Mouse (Mus musculus) limb, embryonic 13.5 days (tissue): Measurements from ENCODE around the gene Syngr1. TPM values are rescaled to one million over a fixed set of nuclear protein-coding genes. Genes with fewer than 3 reads are reported as not detected.

Source experiments
- ATAC-seq: fragments of 200-750 bp; cut with Nextera tagmentation; 2 replicates; pipeline ENCODE4 v1.8.0; 2017; ENCODE audit warnings: low read depth, moderate number of reproducible peaks, moderate TSS enrichment; ENCODE audit not compliant: low FRiP score
- H3K27ac ChIP-seq: fragments of 300-500 bp; sonication (generic); 2 replicates; pipeline ENCODE4 v1.5.1; 2015; ENCODE audit warnings: inconsistent platforms, mild to moderate bottlenecking, moderate library complexity
- H3K27me3 ChIP-seq: fragments of 300-500 bp; sonication (generic); 2 replicates; pipeline ENCODE4 v1.6.1; 2015; ENCODE audit warnings: mild to moderate bottlenecking, inconsistent platforms
- H3K36me3 ChIP-seq: fragments of 300-500 bp; sonication (generic); 2 replicates; pipeline ENCODE4 v1.6.1; 2015; ENCODE audit warnings: inconsistent platforms, mild to moderate bottlenecking, moderate library complexity
- H3K4me1 ChIP-seq: fragments of 300-500 bp; sonication (generic); 2 replicates; pipeline ENCODE4 v1.6.1; 2015; ENCODE audit warnings: inconsistent platforms
- H3K4me2 ChIP-seq: fragments of 300-500 bp; sonication (generic); replicated peaks from 2 replicates; pipeline ENCODE4 v1.6.1; 2015; ENCODE audit warnings: inconsistent platforms, mild to moderate bottlenecking, moderate library complexity
- H3K4me3 ChIP-seq: fragments of 300-500 bp; sonication (generic); 2 replicates; pipeline ENCODE4 v1.5.1; 2015; ENCODE audit warnings: moderate library complexity, mild to moderate bottlenecking, inconsistent platforms
- H3K9ac ChIP-seq: fragments of 300-500 bp; sonication (generic); 2 replicates; pipeline ENCODE4 v1.6.1; 2015; ENCODE audit warnings: mild to moderate bottlenecking, inconsistent platforms
- H3K9me3 ChIP-seq: fragments of 300-500 bp; sonication (generic); 2 replicates; pipeline ENCODE4 v1.6.1; 2016; ENCODE audit warnings: inconsistent platforms
- WGBS: fragments of 180-500 bp; shearing (Covaris S2); methylation state at CpG from one replicate; pipeline ENCODE4 v1.1.7; 2015; 5-methylcytosine and 5-hydroxymethylcytosine counted together
- polyA plus RNA-seq: library from polyadenylated mRNA; unstranded; fragments of >200 nt; fragmentation: Nextera tagmentation; extraction: Ambion mirVana; gene quantifications from 2 replicates; pipeline ENCODE4 v1.2.1, GENCODE M21; 2015

The Syngr1 gene
- polyA plus RNA-seq, 1 experiment from 2014 or later = 5.6 TPM

DNA sequence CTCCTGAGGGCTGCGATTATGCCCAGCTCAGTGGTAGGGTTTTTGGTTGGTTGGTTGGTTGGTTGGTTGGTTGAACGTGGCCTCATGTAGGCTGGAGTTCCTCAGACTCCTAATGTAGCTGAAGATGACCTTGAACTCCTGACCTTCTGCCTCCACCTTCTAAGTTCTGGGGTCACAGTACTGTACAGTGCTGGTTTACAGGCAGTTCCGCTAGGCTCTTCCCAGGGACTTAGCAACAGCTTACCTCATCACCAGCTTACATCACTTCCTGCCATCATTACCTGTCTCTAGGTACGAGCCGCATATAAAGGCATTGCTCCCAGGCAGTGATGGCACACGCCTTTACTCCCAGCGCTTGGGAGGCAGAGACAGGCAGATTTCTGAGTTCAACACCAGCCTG lies 33.0 kb upstream of the Syngr1 start:
- no peak for ATAC-seq
- Histone ChIP-seq H3K9me3 (no peaks in the 10 kb centered on the region), H3K36me3 (no peaks in the 10 kb centered on the region), H3K9ac (no peak overlapping the region), H3K4me2 (no peak overlapping the region), H3K27ac (no peak overlapping the region), H3K4me3 (no peak overlapping the region), H3K4me1 (peaks cover 15% of the 10 kb centered on the region), H3K27me3 (no peaks in the 10 kb centered on the region)
- WGBS = 86% methylated on average over 7 of the region's 7 CpGs

DNA sequence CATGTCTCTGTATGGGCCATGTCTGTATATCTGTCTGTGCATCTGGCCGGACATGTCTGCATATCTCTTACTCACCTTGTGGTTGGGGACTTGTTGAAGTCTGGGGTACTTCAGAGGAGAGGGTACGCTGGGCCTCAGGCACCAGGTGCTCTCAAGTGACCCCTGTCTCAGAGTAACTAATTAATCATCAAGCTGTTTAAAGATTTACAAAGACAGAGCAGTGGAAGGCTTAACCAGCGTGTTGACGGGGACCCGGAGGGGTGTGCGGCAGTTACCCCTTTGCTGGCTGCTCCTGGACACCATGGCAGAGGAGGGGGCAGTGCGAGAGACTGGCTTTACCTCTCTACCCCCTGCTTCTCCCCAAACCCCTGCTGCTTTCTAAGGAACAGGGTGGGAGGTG lies 31.5 kb upstream of the Syngr1 start:
- WGBS = 58% methylated on average over 7 of the region's 7 CpGs
- no peak overlapping the region for H3K4me2 ChIP-seq
- peaks cover 17% of the 10 kb centered on the region for H3K4me1 ChIP-seq
- no peaks in the 10 kb centered on the region for H3K9me3 ChIP-seq
- H3K4me3 ChIP-seq = no peak overlapping the region
- no peaks in the 10 kb centered on the region for H3K27me3 ChIP-seq
- ATAC-seq = no peak
- no peak overlapping the region for H3K27ac ChIP-seq
- H3K9ac ChIP-seq = no peak overlapping the region
- H3K36me3 ChIP-seq = no peaks in the 10 kb centered on the region

DNA sequence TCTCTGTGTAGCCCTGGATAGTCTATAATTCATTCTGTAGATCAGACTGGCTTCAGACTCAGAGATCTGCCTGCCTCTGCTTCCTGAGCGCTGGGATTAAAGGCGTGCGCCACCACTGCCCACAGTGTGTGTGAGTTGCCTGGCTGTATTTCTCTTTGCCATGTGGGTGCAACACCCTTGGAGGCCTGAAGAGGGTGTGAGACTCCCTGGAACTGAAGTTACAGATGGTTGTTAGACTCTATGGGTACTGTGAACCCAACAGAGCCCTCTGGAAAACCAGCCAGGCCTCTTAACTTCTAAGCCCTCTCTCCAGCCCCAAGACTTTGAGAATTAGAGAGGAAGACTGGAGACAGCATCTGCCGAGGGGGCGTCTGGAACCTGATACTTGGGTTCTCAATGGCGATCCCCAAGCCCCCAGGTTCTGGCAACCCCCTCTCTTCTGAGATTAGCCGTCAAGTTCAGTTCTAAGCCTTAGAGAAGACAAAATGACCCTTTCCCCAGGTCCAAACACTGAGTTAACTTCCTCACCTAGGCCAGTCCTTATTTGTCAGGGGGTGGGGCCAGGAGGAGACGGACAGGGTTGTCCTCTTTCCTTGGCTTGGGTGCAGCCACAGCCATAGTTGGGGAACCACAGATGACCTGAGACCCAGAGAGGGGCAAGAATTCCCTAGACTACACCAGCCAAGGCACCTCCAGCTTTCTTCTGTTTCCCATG lies 30.6 kb upstream of the Syngr1 start:
- ATAC-seq = no peak
- H3K4me3 ChIP-seq = no peak overlapping the region
- 88% methylated on average over 8 of the region's 8 CpGs for WGBS
- H3K36me3 ChIP-seq = no peaks in the 10 kb centered on the region
- no peak overlapping the region for H3K27ac ChIP-seq
- H3K9ac ChIP-seq = no peak overlapping the region
- no peaks in the 10 kb centered on the region for H3K9me3 ChIP-seq
- peaks cover 17% of the 10 kb centered on the region for H3K4me1 ChIP-seq
- H3K4me2 ChIP-seq = no peak overlapping the region
- H3K27me3 ChIP-seq = no peaks in the 10 kb centered on the region

DNA sequence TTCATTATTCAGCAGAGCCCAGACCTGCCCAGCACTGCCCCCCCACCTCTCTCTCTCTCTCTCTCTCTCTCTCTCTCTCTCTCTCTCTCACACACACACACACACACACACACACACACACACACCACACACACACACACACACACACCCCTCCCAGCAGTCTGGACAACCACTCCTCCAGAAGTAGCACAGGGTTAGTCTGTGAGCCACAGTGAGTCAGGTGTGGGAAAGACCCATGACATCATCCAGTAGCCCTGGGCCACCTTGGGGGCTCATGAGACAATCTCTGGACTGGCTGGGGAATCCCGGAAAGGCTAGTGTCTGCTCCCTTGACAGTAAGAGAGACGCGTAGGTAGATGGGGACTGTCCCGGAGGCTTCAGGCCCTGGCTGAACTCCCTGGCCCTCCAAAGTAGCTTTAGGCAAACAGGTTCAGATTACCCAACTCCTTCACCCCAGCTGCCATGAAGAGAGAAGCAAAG lies 30.0 kb upstream of the Syngr1 start:
- H3K9ac ChIP-seq = no peak overlapping the region
- no peak overlapping the region for H3K4me3 ChIP-seq
- no peaks in the 10 kb centered on the region for H3K27me3 ChIP-seq
- no peak for ATAC-seq
- no peak overlapping the region for H3K27ac ChIP-seq
- H3K4me2 ChIP-seq = no peak overlapping the region
- peaks cover 17% of the 10 kb centered on the region for H3K4me1 ChIP-seq
- H3K36me3 ChIP-seq = no peaks in the 10 kb centered on the region
- no peaks in the 10 kb centered on the region for H3K9me3 ChIP-seq
- WGBS = 88% methylated on average over 4 of the region's 4 CpGs

DNA sequence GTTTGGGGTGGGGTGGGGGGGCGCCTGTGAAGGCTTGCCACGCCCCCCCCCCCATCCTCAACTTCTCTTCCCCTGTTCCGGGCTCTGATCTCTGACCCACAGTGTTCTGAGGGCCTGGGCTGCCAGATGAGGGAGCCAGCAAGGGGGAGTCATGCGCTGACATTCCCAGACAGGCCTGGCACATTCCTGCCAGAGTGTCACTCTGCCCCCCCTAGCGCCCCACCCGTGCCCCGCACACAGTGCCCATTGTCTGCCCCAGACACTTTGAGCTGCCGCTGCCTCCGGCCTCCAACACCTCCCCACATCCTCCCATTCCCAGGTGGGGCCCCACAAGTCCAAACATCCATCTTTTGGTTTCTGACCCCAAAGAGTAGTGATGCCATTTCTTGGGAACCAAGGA lies 28.8 kb upstream of the Syngr1 start:
- Histone ChIP-seq H3K27me3 (no peaks in the 10 kb centered on the region), H3K27ac (no peak overlapping the region)
- 57% methylated on average over 8 of the region's 9 CpGs for WGBS

DNA sequence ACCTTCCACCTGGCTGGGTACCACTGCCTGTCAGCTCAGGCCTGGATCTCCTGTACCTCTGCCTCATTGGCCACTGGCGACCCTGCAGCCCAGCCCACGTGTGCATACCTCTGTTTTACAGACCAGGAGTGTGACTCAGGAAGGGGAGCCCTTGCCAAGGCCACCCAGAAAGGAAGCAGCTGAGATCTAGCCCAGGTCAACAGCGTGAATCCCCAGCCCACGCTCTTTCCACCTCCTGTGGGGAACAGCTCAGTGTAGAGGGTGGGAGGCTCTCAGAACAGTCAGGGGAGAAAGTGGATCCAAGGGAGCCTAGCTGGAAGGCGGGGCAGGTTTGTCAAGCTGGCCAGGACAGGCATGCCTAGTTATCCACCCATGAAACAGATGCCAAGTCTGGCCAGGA lies 28.3 kb upstream of the Syngr1 start:
- 31% methylated on average over 5 of the region's 5 CpGs for WGBS
- no peak overlapping the region; the same call in 1 of the 2 replicates for H3K27ac ChIP-seq
- ATAC-seq = no peak

More for the DNA sequence above, 28.8 kb upstream of the Syngr1 start:
- no peak for ATAC-seq
- Histone ChIP-seq H3K36me3 (no peaks in the 10 kb centered on the region), H3K4me1 (peaks cover 19% of the 10 kb centered on the region), H3K4me3 (no peak overlapping the region), H3K9me3 (no peaks in the 10 kb centered on the region), H3K4me2 (no peak overlapping the region), H3K9ac (no peak overlapping the region)

DNA sequence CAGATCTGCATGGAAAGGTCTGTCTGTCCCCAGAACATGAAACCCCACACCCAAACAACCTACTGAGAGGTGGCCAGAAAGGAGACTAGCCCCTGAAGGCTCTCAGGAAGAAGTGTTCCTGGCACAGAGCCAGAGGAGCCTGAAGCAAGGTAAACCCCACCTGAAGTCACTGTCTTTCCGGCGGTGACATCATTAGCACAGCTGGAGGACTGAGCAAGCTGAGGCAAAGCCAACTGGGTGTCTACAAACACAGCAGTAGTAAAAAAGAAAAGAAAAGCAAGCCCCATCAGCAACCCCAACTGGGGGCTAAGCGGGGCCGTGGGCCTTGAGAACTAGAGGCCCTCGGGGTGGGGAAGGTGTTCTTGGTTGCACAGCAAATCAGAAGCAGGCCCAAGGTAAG lies 26.2 kb upstream of the Syngr1 start:
- no peak for ATAC-seq
- Histone ChIP-seq H3K27me3 (no peaks in the 10 kb centered on the region), H3K9me3 (no peaks in the 10 kb centered on the region), H3K9ac (no peak overlapping the region), H3K4me2 (no peak overlapping the region), H3K27ac (no peak overlapping the region), H3K4me1 (peaks cover 23% of the 10 kb centered on the region), H3K36me3 (no peaks in the 10 kb centered on the region), H3K4me3 (no peak overlapping the region)
- 59% methylated on average over 5 of the region's 5 CpGs for WGBS

More for the DNA sequence above, 28.3 kb upstream of the Syngr1 start:
- Histone ChIP-seq H3K36me3 (no peaks in the 10 kb centered on the region), H3K9ac (no peak overlapping the region), H3K4me1 (peaks cover 22% of the 10 kb centered on the region), H3K4me2 (no peak overlapping the region), H3K4me3 (no peak overlapping the region), H3K27me3 (no peaks in the 10 kb centered on the region), H3K9me3 (no peaks in the 10 kb centered on the region)

DNA sequence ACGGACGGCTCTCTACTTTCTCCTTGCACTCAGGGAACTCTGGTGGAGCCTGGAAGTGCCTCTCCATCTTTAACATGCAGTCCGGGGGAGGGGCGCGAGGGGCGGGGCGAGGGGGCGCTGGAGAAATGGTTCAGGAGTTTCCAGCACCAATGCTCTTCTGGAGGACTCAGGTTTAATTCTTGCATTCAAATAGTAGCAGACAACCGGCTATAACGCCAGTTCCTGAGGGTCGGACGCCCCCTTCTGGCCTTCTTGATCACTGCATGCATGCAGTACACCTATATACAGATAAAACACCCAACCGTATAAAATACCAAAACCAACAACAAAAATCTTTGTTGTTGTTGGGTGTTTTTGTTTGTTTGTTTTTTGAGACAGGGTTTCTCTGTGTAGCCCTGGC lies 25.7 kb upstream of the Syngr1 start:
- H3K4me2 ChIP-seq = no peak overlapping the region
- no peak overlapping the region for H3K27ac ChIP-seq

DNA sequence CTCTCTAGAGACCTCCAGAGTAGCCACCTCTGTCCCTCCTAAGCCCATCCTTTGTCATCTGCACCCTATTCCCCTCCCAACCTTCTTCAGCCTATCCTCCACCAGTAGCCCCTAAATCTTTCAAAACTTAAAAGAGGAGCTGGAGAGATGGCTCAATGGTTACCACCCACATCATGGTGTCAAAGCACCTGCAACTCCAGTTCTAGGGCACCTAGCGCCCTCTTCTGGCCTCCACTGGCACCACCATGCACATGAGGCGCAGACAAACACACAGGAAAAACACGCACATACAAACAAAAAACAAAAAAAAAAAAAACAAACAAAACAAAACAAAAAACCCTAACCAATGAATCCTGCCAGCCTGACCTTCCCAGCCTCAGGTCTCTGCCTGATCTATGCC lies 24.6 kb upstream of the Syngr1 start:
- no peaks in the 10 kb centered on the region for H3K9me3 ChIP-seq
- H3K9ac ChIP-seq = no peak overlapping the region
- 50% methylated on average over 3 of the region's 3 CpGs for WGBS
- H3K27ac ChIP-seq = no peak overlapping the region
- ATAC-seq = no peak
- H3K4me3 ChIP-seq = no peak overlapping the region
- no peaks in the 10 kb centered on the region for H3K36me3 ChIP-seq
- H3K27me3 ChIP-seq = no peaks in the 10 kb centered on the region
- no peak overlapping the region for H3K4me2 ChIP-seq
- H3K4me1 ChIP-seq = peaks cover 27% of the 10 kb centered on the region

More for the DNA sequence above, 25.7 kb upstream of the Syngr1 start:
- Histone ChIP-seq H3K4me3 (no peak overlapping the region), H3K27me3 (no peaks in the 10 kb centered on the region), H3K9ac (no peak overlapping the region), H3K4me1 (peaks cover 27% of the 10 kb centered on the region), H3K36me3 (no peaks in the 10 kb centered on the region), H3K9me3 (no peaks in the 10 kb centered on the region)
- 12% methylated on average over 13 of the region's 13 CpGs for WGBS
- ATAC-seq = no peak

DNA sequence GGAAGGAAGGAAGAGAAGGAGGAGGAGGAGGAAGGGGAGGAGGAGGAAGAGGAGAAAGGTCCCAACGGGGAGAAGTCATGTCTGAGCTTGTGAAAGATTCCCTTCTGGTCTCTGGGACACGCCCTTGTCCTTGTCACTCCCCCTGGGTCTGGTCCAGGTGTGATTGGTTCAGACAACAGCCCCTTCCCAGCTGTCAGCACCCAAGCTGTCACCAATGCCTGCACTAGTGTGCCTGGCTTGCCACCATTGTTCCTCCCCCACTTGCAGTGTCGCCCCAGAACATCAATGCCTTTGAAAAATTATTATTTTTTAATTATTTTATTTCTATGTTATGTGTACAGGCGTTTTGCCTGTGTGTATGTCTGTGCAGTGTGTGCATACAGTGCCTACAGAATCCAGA lies 22.0 kb upstream of the Syngr1 start:
- Histone ChIP-seq H3K36me3 (no peaks in the 10 kb centered on the region), H3K27me3 (no peaks in the 10 kb centered on the region), H3K4me3 (no peak overlapping the region), H3K4me1 (peaks cover 14% of the 10 kb centered on the region), H3K9ac (no peak overlapping the region), H3K4me2 (no peak overlapping the region), H3K9me3 (no peaks in the 10 kb centered on the region), H3K27ac (no peak overlapping the region)
- WGBS = 48% methylated on average over 4 of the region's 4 CpGs
- no peak for ATAC-seq

DNA sequence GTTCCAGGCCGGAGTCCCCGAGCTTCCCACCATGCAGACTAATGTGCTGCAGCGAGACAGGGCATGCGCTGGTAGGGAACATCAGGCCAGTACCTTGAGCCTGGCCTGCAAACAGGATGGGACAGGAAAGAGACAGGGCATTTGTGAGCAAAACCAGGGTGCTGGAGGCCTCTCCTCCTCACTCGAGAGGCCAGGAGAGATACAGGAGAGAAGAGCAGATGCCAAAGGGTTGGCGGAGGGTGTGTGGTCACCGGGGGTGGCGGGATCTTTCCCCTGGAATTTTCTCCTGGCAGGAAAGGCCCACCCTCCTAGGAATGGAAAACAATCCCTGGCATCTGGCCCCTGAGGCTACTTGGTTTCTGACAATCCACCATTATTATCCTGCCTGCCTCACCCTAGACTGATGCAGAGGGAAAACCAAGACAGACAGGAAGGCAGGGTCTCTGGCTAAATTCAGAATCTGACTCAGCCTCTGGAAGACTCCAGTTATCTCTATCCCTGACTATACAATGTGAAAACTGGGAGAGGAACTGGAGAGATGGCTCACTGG lies 21.0 kb upstream of the Syngr1 start:
- peaks cover 14% of the 10 kb centered on the region for H3K4me1 ChIP-seq
- H3K27me3 ChIP-seq = no peaks in the 10 kb centered on the region
- H3K4me2 ChIP-seq = no peak overlapping the region
- no peaks in the 10 kb centered on the region for H3K36me3 ChIP-seq
- H3K9me3 ChIP-seq = no peaks in the 10 kb centered on the region
- ATAC-seq = no peak
- H3K9ac ChIP-seq = no peak overlapping the region; the same call in 1 of the 2 replicates
- no peak overlapping the region for H3K27ac ChIP-seq
- no peak overlapping the region for H3K4me3 ChIP-seq
- WGBS = 57% methylated on average over 8 of the region's 8 CpGs

DNA sequence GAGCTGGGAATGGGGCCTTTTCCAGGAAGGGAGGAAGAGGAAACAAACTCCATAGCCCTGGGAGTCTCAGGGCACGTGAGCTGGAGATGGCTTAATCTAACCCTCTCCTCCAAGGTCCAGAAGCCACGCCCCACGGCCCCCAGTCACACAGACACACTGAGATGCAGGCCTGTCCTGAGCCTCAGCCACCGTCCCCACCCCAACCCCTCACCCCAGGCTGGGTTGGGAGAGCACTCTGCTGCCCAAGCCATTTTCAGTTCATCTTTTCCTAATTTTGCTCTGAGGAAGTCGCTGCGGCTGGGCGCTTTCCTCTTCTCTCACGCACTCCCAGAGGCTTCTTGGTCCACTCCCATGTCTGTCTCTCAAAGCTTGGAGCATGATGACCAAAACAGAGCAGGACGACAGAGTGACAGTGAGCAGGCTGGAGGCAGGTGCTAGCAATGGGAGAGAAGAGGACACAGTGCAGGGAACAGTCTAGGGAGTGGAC lies 19.1 kb upstream of the Syngr1 start:
- WGBS = 40% methylated on average over 9 of the region's 9 CpGs
- H3K4me2 ChIP-seq = no peak overlapping the region
- H3K9me3 ChIP-seq = no peaks in the 10 kb centered on the region
- H3K27me3 ChIP-seq = no peaks in the 10 kb centered on the region
- peaks cover 7% of the 10 kb centered on the region for H3K36me3 ChIP-seq
- no peak overlapping the region for H3K4me3 ChIP-seq
- no peak for ATAC-seq
- H3K27ac ChIP-seq = no peak overlapping the region
- peaks cover 26% of the 10 kb centered on the region for H3K4me1 ChIP-seq
- H3K9ac ChIP-seq = no peak overlapping the region
